Mouse (Mus musculus) heart, adult 18-20 months (tissue): ENCODE results near the gene Olfr195. TPM values are rescaled to one million over a fixed set of nuclear protein-coding genes. Genes with fewer than 3 reads are reported as not detected.
"Not testable (repeated sequence)": the region's sequence is repeated elsewhere in the genome, so short reads cannot be mapped to it uniquely, and the experiment has no call there.

Experiments used
- DNase-seq, 2 experiments: peaks; one replicate each; pipeline ENCODE4 v3.0.0; 2021 to 2022; ENCODE audit warnings: mixed read lengths in 1 of 2
- long read RNA-seq, 2 experiments: library from polyadenylated mRNA; stranded (forward); transcript quantifications; one replicate each; pipeline ENCODE4 v2.0.0; 2021
- total RNA-seq, 2 experiments: library from RNA; stranded (reverse); gene quantifications; 2 replicates each; pipeline ENCODE4 v1.2.3; 2021

The Olfr195 gene
- not detected for total RNA-seq
- long read RNA-seq, experiment 1: 0 reads
- long read RNA-seq, experiment 2: 0 reads

GRCm38 (mm10) chr16:59146746-59147145 lies at the start of gene Olfr195:
Olfr195 (plus strand) TSS chr16:59147046.
- no peak for DNase-seq

- no peak for DNase-seq
These were observed 41.5 kb upstream of the Olfr195 start for GRCm38 (mm10) chr16:59105312-59105711.

DNA sequence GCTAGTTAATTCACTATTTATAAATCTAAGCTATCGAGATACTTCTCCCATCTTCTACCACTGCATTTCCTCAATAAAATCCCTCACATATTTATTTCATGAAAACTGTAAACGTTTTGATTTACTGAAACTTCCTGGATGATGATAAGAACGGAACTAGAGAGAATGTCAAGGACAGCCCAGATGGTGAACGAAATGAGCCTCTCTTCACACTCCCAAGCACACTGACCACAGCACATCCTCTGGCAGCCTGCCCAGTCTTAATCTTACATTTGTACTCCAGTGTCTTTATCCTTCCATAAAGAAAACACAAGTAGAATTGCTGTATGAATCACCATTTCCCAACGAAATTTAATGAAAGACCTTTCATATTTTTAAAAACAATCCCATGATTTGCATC lies 38.3 kb upstream of the Olfr195 start:
- not testable (repeated sequence) for DNase-seq

DNA sequence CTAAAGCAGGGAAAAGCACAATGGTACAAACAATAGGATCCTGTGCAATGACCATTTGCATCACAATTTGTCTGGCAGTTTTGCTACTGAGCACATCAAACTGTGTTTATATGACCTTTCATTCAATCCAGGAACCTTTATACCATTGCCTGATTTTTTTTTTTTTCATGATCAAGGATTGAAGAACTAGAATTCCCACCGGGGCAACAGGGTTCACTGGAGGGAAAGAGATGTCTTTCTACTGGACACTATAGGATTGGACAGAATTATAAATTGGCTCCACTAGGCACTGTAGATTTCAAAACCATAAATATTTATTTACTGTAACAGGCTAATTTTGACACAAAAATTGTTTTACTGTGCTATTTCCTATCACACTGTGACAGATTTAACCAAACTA lies 35.1 kb upstream of the Olfr195 start, which contains the start of gene Olfr193:
Olfr193 (minus strand) TSS at position 101 of the 400 bp plus-strand sequence.
- no peak for DNase-seq

DNA sequence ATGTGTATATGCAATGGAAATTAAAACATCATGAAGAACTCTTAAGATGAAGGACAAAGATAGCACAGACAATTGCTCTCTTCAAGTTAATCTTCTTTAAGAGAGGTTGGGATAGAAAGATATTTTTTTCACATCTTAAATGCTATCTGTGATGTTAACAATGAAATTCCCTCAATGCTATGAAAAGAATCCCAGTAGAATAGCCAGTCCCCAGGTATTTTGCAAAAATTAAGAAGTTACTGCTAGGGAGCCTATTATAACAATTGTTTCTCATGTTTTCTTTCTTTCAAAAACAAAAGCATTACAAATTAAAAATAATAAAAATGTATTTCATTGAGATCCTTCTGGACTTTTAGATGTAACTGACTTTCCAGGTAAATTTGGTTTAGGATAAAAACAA lies 25.9 kb upstream of the Olfr195 start, which contains the start of gene Olfr194:
Olfr194 (minus strand) TSS at position 101 of the 400 bp plus-strand sequence.
- DNase-seq: no peak

DNA sequence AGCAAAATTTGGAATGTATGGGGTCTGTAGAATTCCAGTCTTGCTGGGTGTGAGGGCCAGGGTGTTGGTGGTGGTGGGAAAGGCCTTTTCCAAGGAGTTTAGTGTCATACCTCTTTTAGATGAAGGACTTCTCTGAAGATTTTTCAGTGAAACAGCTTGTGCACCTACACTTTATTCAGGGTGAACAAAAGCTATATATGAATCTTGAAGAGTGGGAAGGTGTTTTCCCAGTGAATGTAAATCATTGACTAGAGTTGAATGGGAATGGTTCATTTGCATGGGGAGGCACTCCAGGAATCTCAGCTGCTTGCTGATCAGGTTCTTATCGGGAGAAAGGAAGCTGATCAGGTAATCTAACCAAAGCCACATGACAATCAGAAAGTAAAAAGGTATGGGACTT lies 16.1 kb upstream of the Olfr195 start:
- DNase-seq: no peak

- no peak for DNase-seq
These were observed 5.7 kb upstream of the Olfr195 start for GRCm38 (mm10) chr16:59141105-59141504.

DNA sequence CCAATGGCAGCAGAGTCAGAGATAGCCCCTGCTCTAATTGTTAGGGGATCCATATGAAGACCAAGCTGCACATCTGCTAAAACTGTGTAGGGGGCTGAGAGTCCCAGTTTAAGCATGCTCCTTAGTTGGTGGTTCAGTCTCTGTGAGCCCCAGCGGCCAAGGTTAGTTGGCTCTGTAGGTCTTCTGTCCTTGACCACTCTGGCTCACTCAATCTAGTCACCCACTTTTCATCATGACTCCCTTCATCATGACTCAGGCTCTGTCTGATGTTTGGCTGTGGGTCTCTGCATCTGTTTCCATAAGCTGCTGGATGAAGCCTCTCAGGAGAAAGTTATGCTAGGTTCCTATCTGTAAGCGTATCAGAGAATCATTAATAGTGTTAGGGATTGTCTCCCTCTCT lies 5.2 kb downstream of the Olfr195 start:
- DNase-seq: no peak

DNA sequence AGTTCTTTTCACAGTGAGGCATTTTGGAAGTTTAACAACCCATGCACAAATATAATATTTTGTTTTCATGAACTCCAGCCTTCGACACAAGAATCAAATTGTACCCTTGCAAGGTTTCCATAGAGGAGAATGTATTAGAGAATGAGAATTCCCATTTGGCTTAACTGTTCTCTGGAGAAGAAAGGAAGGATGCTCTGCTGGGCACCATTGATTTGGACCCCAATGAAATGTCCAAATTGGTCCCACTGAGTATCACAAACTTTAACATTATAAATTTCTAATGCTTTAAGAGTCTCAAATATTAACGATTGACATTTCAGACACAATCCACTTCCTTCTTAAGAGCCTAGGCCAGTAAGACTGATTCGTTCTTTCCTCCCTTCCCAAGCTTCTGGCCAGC lies 23.5 kb downstream of the Olfr195 start, which contains the start of gene Olfr196:
Olfr196 (minus strand) TSS at position 101 of the 400 bp plus-strand sequence.
- DNase-seq: no peak

Other genes with a start within 250 kb of the Olfr195 start
- gene Olfr181, start 218.3 kb upstream of the Olfr195 start, total RNA-seq: not detected
- not detected for gene Olfr180, start 217.7 kb upstream of the Olfr195 start, total RNA-seq
- not detected for gene Olfr183, start 151.7 kb upstream of the Olfr195 start, total RNA-seq
- gene Olfr186, start 116.8 kb upstream of the Olfr195 start, total RNA-seq: not detected
- not detected for gene Olfr187, start 107.3 kb upstream of the Olfr195 start, total RNA-seq
- not detected for gene Olfr190, start 69.0 kb upstream of the Olfr195 start, total RNA-seq
- not detected for gene Olfr191, start 57.2 kb upstream of the Olfr195 start, total RNA-seq
- not detected for gene Olfr193, start 35.2 kb upstream of the Olfr195 start, total RNA-seq
- not detected for gene Olfr194, start 26.0 kb upstream of the Olfr195 start, total RNA-seq
- gene Olfr196, start 23.4 kb downstream of the Olfr195 start, total RNA-seq: not detected
- gene Olfr198, start 56.5 kb downstream of the Olfr195 start, total RNA-seq: not detected
- not detected for gene Olfr199, start 72.7 kb downstream of the Olfr195 start, total RNA-seq
- not detected for gene Olfr201, start 125.6 kb downstream of the Olfr195 start, total RNA-seq
- gene Olfr202, start 139.7 kb downstream of the Olfr195 start, total RNA-seq: not detected
- gene Olfr203, start 151.8 kb downstream of the Olfr195 start, total RNA-seq: not detected
- gene Olfr204, start 171.2 kb downstream of the Olfr195 start, total RNA-seq: not detected
- not detected for gene Olfr205, start 184.1 kb downstream of the Olfr195 start, total RNA-seq
- gene Olfr206, start 202.2 kb downstream of the Olfr195 start, total RNA-seq: not detected
- gene Olfr209, start 216.9 kb downstream of the Olfr195 start, total RNA-seq: not detected